Mouse (Mus musculus) limb, embryonic 10.5 days (tissue): Measurements from ENCODE around the gene Lpar1. TPM values are rescaled to one million over a fixed set of nuclear protein-coding genes. Genes with fewer than 3 reads are reported as not detected.

Experiments used
- DNase-seq: peaks from one replicate; pipeline ENCODE4 v3.0.0-alpha.2; 2017; ENCODE audit warnings: low spot score
- H3K27ac ChIP-seq: fragments of 300-500 bp; sonication (generic); 2 replicates; pipeline ENCODE4 v1.5.1; 2016; ENCODE audit warnings: mild to moderate bottlenecking
- H3K27me3 ChIP-seq: fragments of 300-500 bp; sonication (generic); 2 replicates; pipeline ENCODE4 v1.6.1; 2016; ENCODE audit warnings: low read depth, mild to moderate bottlenecking; ENCODE audit not compliant: poor library complexity, severe bottlenecking
- H3K36me3 ChIP-seq: fragments of 300-500 bp; sonication (generic); 2 replicates; pipeline ENCODE4 v1.6.1; 2016; ENCODE audit warnings: mild to moderate bottlenecking, moderate library complexity
- H3K4me1 ChIP-seq: fragments of 300-500 bp; sonication (generic); 2 replicates; pipeline ENCODE4 v1.6.1; 2016
- H3K4me3 ChIP-seq: fragments of 300-500 bp; sonication (generic); 2 replicates; pipeline ENCODE4 v1.5.1; 2016; ENCODE audit warnings: mild to moderate bottlenecking, moderate library complexity
- H3K9me3 ChIP-seq: fragments of 300-500 bp; sonication (generic); replicated peaks from 2 replicates; pipeline ENCODE4 v1.6.1; 2016; ENCODE audit warnings: mild to moderate bottlenecking
- WGBS: fragments of 180-500 bp; shearing (Covaris S2); methylation state at CpG from one replicate; pipeline ENCODE4 v1.1.7; 2016; 5-methylcytosine and 5-hydroxymethylcytosine counted together
- polyA plus RNA-seq: library from polyadenylated mRNA; unstranded; fragments of >200 nt; fragmentation: Nextera tagmentation; extraction: Ambion mirVana; gene quantifications from 2 replicates; pipeline ENCODE4 v1.2.1, GENCODE M21; 2016

The Lpar1 gene
- polyA plus RNA-seq, 1 experiment from 2014 or later, result 253 TPM

- Histone ChIP-seq H3K9me3 (no peaks in the 10 kb centered on the region), H3K4me3 (no peak overlapping the region), H3K4me1 (peaks cover 37% of the 10 kb centered on the region), H3K27me3 (no peaks in the 10 kb centered on the region), H3K36me3 (peaks cover 46% of the 10 kb centered on the region), H3K27ac (no peak overlapping the region)
- 96% methylated on average over 2 of the region's 2 CpGs for WGBS
- no peak for DNase-seq
These were observed 91.1 kb downstream of the Lpar1 start for GRCm38 (mm10) chr4:58462586-58462985.

GRCm38 (mm10) chr4:58453334-58453733 lies 100.4 kb downstream of the Lpar1 start:
- Histone ChIP-seq H3K4me1 (no peaks in the 10 kb centered on the region), H3K4me3 (no peak overlapping the region), H3K27ac (no peak overlapping the region), H3K9me3 (no peaks in the 10 kb centered on the region), H3K36me3 (peaks cover 42% of the 10 kb centered on the region), H3K27me3 (no peaks in the 10 kb centered on the region)
- DNase-seq, result no peak
- WGBS, result 78% methylated on average over 4 of the region's 4 CpGs

GRCm38 (mm10) chr4:58448825-58449224 lies 104.9 kb downstream of the Lpar1 start:
- Histone ChIP-seq H3K36me3 (peaks cover 37% of the 10 kb centered on the region), H3K4me3 (no peak overlapping the region), H3K9me3 (no peaks in the 10 kb centered on the region), H3K27me3 (no peaks in the 10 kb centered on the region), H3K4me1 (no peaks in the 10 kb centered on the region), H3K27ac (no peak overlapping the region)
- 94% methylated on average over 3 of the region's 3 CpGs for WGBS
- DNase-seq, result no peak

- no peak for DNase-seq
- no peak overlapping the region for H3K27ac ChIP-seq
- H3K4me3 ChIP-seq, result no peak overlapping the region
- H3K9me3 ChIP-seq, result no peaks in the 10 kb centered on the region
- no peaks in the 10 kb centered on the region for H3K4me1 ChIP-seq
- H3K27me3 ChIP-seq, result no peaks in the 10 kb centered on the region
- H3K36me3 ChIP-seq, result peaks cover 37% of the 10 kb centered on the region
- WGBS, result 87% methylated on average over 7 of the region's 7 CpGs
These were observed 105.9 kb downstream of the Lpar1 start for GRCm38 (mm10) chr4:58447841-58448240.

- Histone ChIP-seq H3K36me3 (peaks cover 48% of the 10 kb centered on the region), H3K4me3 (no peak overlapping the region), H3K4me1 (peaks cover 8% of the 10 kb centered on the region), H3K27me3 (no peaks in the 10 kb centered on the region), H3K27ac (no peak overlapping the region), H3K9me3 (no peaks in the 10 kb centered on the region)
- WGBS, result 89% methylated on average over 6 of the region's 6 CpGs
- no peak for DNase-seq
These were observed 107.9 kb downstream of the Lpar1 start for GRCm38 (mm10) chr4:58445846-58446245.

- no peak overlapping the region for H3K27ac ChIP-seq
- no peaks in the 10 kb centered on the region for H3K9me3 ChIP-seq
- H3K36me3 ChIP-seq, result peaks cover 56% of the 10 kb centered on the region
- no peaks in the 10 kb centered on the region for H3K27me3 ChIP-seq
- H3K4me1 ChIP-seq, result peaks cover 8% of the 10 kb centered on the region
- 58% methylated on average over 5 of the region's 5 CpGs for WGBS
- H3K4me3 ChIP-seq, result no peak overlapping the region
- DNase-seq, result no peak
These were observed 111.4 kb downstream of the Lpar1 start for GRCm38 (mm10) chr4:58442338-58442737.

- Histone ChIP-seq H3K4me3 (no peak overlapping the region), H3K9me3 (no peaks in the 10 kb centered on the region), H3K27me3 (no peaks in the 10 kb centered on the region), H3K36me3 (peaks cover 74% of the 10 kb centered on the region), H3K27ac (no peak overlapping the region), H3K4me1 (peaks cover 8% of the 10 kb centered on the region)
- WGBS, result 83% methylated on average over 7 of the region's 7 CpGs
- no peak for DNase-seq
These were observed 115.0 kb downstream of the Lpar1 start for GRCm38 (mm10) chr4:58438654-58439053.

- WGBS, result 83% methylated on average over 15 of the region's 15 CpGs
- Histone ChIP-seq H3K4me1 (peaks cover 3% of the 10 kb centered on the region), H3K9me3 (no peaks in the 10 kb centered on the region), H3K36me3 (peaks cover 81% of the 10 kb centered on the region), H3K4me3 (no peak overlapping the region), H3K27ac (no peak overlapping the region), H3K27me3 (no peaks in the 10 kb centered on the region)
- DNase-seq, result no peak
These were observed 116.4 kb downstream of the Lpar1 start for GRCm38 (mm10) chr4:58437271-58437670.

GRCm38 (mm10) chr4:58423276-58423930 lies 130.3 kb downstream of the Lpar1 start:
- 0 out of 2 replicates have a peak, but pooled peaks cover 5% of the 10 kb centered on the region for H3K36me3 ChIP-seq
- DNase-seq, result no peak
- 59% methylated on average over 9 of the region's 9 CpGs for WGBS
- no peak overlapping the region for H3K27ac ChIP-seq
- H3K4me1 ChIP-seq, result peaks cover 10% of the 10 kb centered on the region; the same call in 1 of the 2 replicates
- no peak overlapping the region for H3K4me3 ChIP-seq
- H3K27me3 ChIP-seq, result no peaks in the 10 kb centered on the region
- no peaks in the 10 kb centered on the region for H3K9me3 ChIP-seq

GRCm38 (mm10) chr4:58419225-58419624 lies 134.5 kb downstream of the Lpar1 start:
- no peak for DNase-seq
- no peaks in the 10 kb centered on the region for H3K36me3 ChIP-seq
- H3K9me3 ChIP-seq, result no peaks in the 10 kb centered on the region
- H3K4me1 ChIP-seq, result peaks cover 10% of the 10 kb centered on the region; the same call in 1 of the 2 replicates
- 43% methylated on average over 5 of the region's 5 CpGs for WGBS
- no peak overlapping the region for H3K4me3 ChIP-seq
- no peaks in the 10 kb centered on the region for H3K27me3 ChIP-seq
- H3K27ac ChIP-seq, result no peak overlapping the region

GRCm38 (mm10) chr4:58417319-58417718 lies 136.4 kb downstream of the Lpar1 start:
- H3K4me3 ChIP-seq, result no peak overlapping the region
- DNase-seq, result no peak
- no peak overlapping the region for H3K27ac ChIP-seq
- WGBS, result 80% methylated on average over 4 of the region's 4 CpGs
- H3K9me3 ChIP-seq, result no peaks in the 10 kb centered on the region
- H3K4me1 ChIP-seq, result no peaks in the 10 kb centered on the region; the same call in 1 of the 2 replicates
- no peaks in the 10 kb centered on the region for H3K36me3 ChIP-seq
- no peaks in the 10 kb centered on the region for H3K27me3 ChIP-seq

GRCm38 (mm10) chr4:58415537-58415936 lies 138.2 kb downstream of the Lpar1 start:
- no peaks in the 10 kb centered on the region for H3K27me3 ChIP-seq
- no peak overlapping the region for H3K27ac ChIP-seq
- H3K4me3 ChIP-seq, result no peak overlapping the region
- H3K9me3 ChIP-seq, result no peaks in the 10 kb centered on the region
- DNase-seq, result no peak
- H3K36me3 ChIP-seq, result no peaks in the 10 kb centered on the region
- 94% methylated on average over 3 of the region's 3 CpGs for WGBS
- no peaks in the 10 kb centered on the region; the same call in 1 of the 2 replicates for H3K4me1 ChIP-seq

GRCm38 (mm10) chr4:58413188-58414185 lies 140.2 kb downstream of the Lpar1 start:
- Histone ChIP-seq H3K36me3 (no peaks in the 10 kb centered on the region), H3K4me1 (no peaks in the 10 kb centered on the region; the same call in 1 of the 2 replicates), H3K27ac (no peak overlapping the region), H3K27me3 (no peaks in the 10 kb centered on the region), H3K4me3 (no peak overlapping the region), H3K9me3 (no peaks in the 10 kb centered on the region)
- no peak for DNase-seq
- WGBS, result 78% methylated on average over 13 of the region's 13 CpGs
